Mouse (Mus musculus): ENCODE results near the gene Pilrb2. TPM values are rescaled to one million over a fixed set of nuclear protein-coding genes. Genes with fewer than 3 reads are reported as not detected.

Pilrb2 gene
- polyA plus RNA-seq, 1 experiment, result 47.8 TPM

GRCm38 (mm10) chr5:137830238-137830637 is 41.4 kb downstream of the Pilrb2 start:
- Histone ChIP-seq H3K27ac (ENCODE audit: insufficient read depth, low read length) (no peak overlapping the region), H3K27me3 (ENCODE audit: control insufficient read depth, insufficient read depth, low read length) (no peaks in the 10 kb centered on the region), H3K4me1 (ENCODE audit: control insufficient read depth, insufficient read depth, insufficient read length) (no peaks in the 10 kb centered on the region), H3K4me3 (ENCODE audit: extremely low read depth, insufficient read depth, insufficient read length) (no peak overlapping the region), H3K36me3 (ENCODE audit: control insufficient read depth, insufficient read depth, low read length) (no peaks in the 10 kb centered on the region)
- DNase-seq (ENCODE audit: low read depth in 1 of 2, low spot score in 2 of 2), result no peak
- WGBS, result 47% methylated on average over 7 of the region's 7 CpGs
- TF ChIP-seq CTCF (IDR thresholded peaks at IDR 0.05; ENCODE audit: extremely low read depth, insufficient read depth, insufficient read length, insufficient replicate concordance) (no peak), POLR2A (IDR thresholded peaks at IDR 0.05; ENCODE audit: low read depth, low read length) (no peak)

DNA sequence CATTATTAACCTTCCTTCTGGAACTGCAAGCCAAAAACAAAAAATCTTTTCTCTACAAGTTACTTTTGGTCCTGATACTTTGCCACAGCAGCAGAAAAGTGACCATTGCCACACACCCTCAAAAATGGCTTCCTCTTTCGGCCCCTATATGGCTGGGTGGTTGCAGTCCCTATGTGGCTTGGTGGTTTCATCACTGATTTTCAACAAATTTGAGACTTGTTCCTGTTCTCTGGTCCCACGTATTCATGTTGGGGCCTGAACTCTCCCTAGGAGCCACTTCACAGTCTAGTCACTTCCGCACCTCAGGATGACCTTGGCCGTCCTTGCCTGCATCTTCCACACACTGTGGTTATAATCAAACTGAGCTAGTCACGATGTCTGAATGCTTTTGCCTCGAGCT is 42.9 kb downstream of the Pilrb2 start:
- Histone ChIP-seq H3K27me3 (ENCODE audit: control insufficient read depth, insufficient read depth, low read length) (no peaks in the 10 kb centered on the region), H3K4me3 (ENCODE audit: extremely low read depth, insufficient read depth, insufficient read length) (no peak overlapping the region), H3K4me1 (ENCODE audit: control insufficient read depth, insufficient read depth, insufficient read length) (peaks cover 1% of the 10 kb centered on the region; the same call in 1 of the 2 replicates), H3K27ac (ENCODE audit: insufficient read depth, low read length) (no peak overlapping the region), H3K36me3 (ENCODE audit: control insufficient read depth, insufficient read depth, low read length) (no peaks in the 10 kb centered on the region)
- no peak for DNase-seq (ENCODE audit: low read depth in 1 of 2, low spot score in 2 of 2)
- WGBS, result 73% methylated on average over 6 of the region's 6 CpGs
- TF ChIP-seq CTCF (IDR thresholded peaks at IDR 0.05; ENCODE audit: extremely low read depth, insufficient read depth, insufficient read length, insufficient replicate concordance), result no peak
- no peak for TF ChIP-seq POLR2A (IDR thresholded peaks at IDR 0.05; ENCODE audit: low read depth, low read length)

DNA sequence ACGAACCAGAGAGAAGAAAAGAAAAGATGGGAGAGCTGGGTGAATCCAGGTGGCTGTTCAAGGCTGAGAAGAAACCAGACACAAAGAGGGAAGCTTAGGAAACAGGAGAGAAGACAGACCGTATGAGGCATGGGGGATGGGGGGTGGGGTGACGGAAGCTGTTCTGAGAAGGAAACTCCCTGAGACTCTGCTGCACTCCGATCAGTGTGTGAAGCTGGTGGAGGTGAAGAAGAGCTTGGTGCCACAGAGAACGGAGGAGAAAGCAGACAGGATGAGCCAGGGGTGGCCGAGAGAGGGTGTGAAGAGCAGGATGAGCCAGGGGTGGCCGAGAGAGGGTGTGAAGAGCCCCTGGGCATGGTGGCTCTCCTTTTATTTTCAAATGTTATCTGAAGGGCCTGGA is 45.2 kb downstream of the Pilrb2 start:
- DNase-seq (ENCODE audit: low read depth in 1 of 2, low spot score in 2 of 2), result no peak
- 62% methylated on average over 7 of the region's 7 CpGs for WGBS
- H3K4me1 ChIP-seq (ENCODE audit: control insufficient read depth, insufficient read depth, insufficient read length), result peaks cover 7% of the 10 kb centered on the region; the same call in 1 of the 2 replicates
- no peak for TF ChIP-seq POLR2A (IDR thresholded peaks at IDR 0.05; ENCODE audit: low read depth, low read length)
- no peak overlapping the region for H3K4me3 ChIP-seq (ENCODE audit: extremely low read depth, insufficient read depth, insufficient read length)
- no peaks in the 10 kb centered on the region for H3K27me3 ChIP-seq (ENCODE audit: control insufficient read depth, insufficient read depth, low read length)
- H3K36me3 ChIP-seq (ENCODE audit: control insufficient read depth, insufficient read depth, low read length), result no peaks in the 10 kb centered on the region
- H3K27ac ChIP-seq (ENCODE audit: insufficient read depth, low read length), result no peak overlapping the region

DNA sequence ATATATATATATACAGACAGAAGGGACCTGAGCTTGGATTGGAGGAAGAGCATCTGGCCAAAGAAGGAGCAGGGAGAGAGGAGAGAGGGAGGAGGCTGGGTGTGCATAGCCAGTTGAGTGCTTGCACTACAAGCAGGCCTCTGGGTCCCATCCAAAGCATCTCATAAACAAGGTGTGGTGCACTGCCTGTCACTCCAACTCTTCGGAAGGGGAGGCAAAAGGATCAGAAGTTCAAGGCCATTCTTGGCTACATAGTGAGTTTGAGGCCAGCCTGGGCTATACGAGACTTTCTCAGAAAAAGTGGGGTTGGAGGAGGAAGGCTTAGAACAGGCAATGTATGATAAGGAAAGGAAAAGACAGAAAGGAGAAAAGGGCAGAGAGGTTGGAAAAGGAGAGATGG is 45.6 kb downstream of the Pilrb2 start:
- Histone ChIP-seq H3K36me3 (ENCODE audit: control insufficient read depth, insufficient read depth, low read length) (no peaks in the 10 kb centered on the region), H3K4me1 (ENCODE audit: control insufficient read depth, insufficient read depth, insufficient read length) (peaks cover 7% of the 10 kb centered on the region; the same call in 1 of the 2 replicates), H3K4me3 (ENCODE audit: extremely low read depth, insufficient read depth, insufficient read length) (no peak overlapping the region), H3K27ac (ENCODE audit: insufficient read depth, low read length) (no peak overlapping the region), H3K27me3 (ENCODE audit: control insufficient read depth, insufficient read depth, low read length) (no peaks in the 10 kb centered on the region)
- TF ChIP-seq POLR2A (IDR thresholded peaks at IDR 0.05; ENCODE audit: low read depth, low read length), result no peak
- no peak for TF ChIP-seq CTCF (IDR thresholded peaks at IDR 0.05; ENCODE audit: extremely low read depth, insufficient read depth, insufficient read length, insufficient replicate concordance)
- no peak for DNase-seq (ENCODE audit: low read depth in 1 of 2, low spot score in 2 of 2)
- WGBS, result 84% methylated on average over 2 of the region's 2 CpGs

GRCm38 (mm10) chr5:137825030-137825429 is 46.6 kb downstream of the Pilrb2 start:
- 38% methylated on average over 3 of the region's 3 CpGs for WGBS
- peak in 1 of 2 experiments; percentile 23 for DNase-seq (ENCODE audit: low read depth in 1 of 2, low spot score in 2 of 2)

DNA sequence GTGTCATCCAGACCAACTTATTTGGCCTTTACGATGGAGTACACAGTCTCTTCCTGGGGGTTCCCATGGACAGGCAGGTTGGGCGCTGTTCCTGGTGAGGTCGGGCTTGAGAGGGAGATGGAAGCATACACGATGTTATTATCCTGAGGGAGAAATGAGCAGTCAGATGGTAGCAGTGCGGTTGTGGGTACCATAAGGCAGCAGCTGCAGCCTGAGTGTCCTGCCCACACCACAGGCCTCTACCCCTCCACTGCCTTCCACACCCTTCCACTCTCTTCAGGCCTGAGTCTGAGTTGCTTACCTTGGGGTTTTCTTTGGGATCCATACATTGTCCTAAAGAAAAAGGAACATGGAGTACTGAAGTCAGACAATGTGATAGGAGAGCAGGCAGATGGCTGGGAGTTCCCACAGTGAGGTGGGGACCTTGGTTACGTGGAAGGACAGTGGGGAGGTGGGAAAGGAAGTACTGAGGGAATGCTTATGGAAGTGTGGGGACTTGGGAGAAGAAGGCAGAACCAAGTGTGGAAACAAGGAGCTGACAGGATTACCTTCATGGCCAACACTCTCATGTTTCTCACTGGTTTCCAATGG is 48.1 kb downstream of the Pilrb2 start:
- H3K27me3 ChIP-seq (ENCODE audit: control insufficient read depth, insufficient read depth, low read length), result no peaks in the 10 kb centered on the region
- H3K4me1 ChIP-seq (ENCODE audit: control insufficient read depth, insufficient read depth, insufficient read length), result peaks cover 7% of the 10 kb centered on the region; the same call in 1 of the 2 replicates
- WGBS, result 61% methylated on average over 6 of the region's 6 CpGs
- peak overlapping the region; percentile 10; the same call in 1 of the 2 replicates for H3K27ac ChIP-seq (ENCODE audit: insufficient read depth, low read length)
- TF ChIP-seq POLR2A (IDR thresholded peaks at IDR 0.05; ENCODE audit: low read depth, low read length), result no peak
- TF ChIP-seq CTCF (IDR thresholded peaks at IDR 0.05; ENCODE audit: extremely low read depth, insufficient read depth, insufficient read length, insufficient replicate concordance), result no peak
- H3K36me3 ChIP-seq (ENCODE audit: control insufficient read depth, insufficient read depth, low read length), result no peaks in the 10 kb centered on the region
- DNase-seq (ENCODE audit: low read depth in 1 of 2, low spot score in 2 of 2), result no peak
- H3K4me3 ChIP-seq (ENCODE audit: extremely low read depth, insufficient read depth, insufficient read length), result no peak overlapping the region

More at GRCm38 (mm10) chr5:137825030-137825429, 46.6 kb downstream of the Pilrb2 start:
- no peaks in the 10 kb centered on the region for H3K27me3 ChIP-seq (ENCODE audit: control insufficient read depth, insufficient read depth, low read length)
- H3K4me1 ChIP-seq (ENCODE audit: control insufficient read depth, insufficient read depth, insufficient read length), result peaks cover 7% of the 10 kb centered on the region; the same call in 1 of the 2 replicates
- TF ChIP-seq CTCF (IDR thresholded peaks at IDR 0.05; ENCODE audit: extremely low read depth, insufficient read depth, insufficient read length, insufficient replicate concordance) (no peak), POLR2A (IDR thresholded peaks at IDR 0.05; ENCODE audit: low read depth, low read length) (no peak)
- no peaks in the 10 kb centered on the region for H3K36me3 ChIP-seq (ENCODE audit: control insufficient read depth, insufficient read depth, low read length)
- no peak overlapping the region for H3K4me3 ChIP-seq (ENCODE audit: extremely low read depth, insufficient read depth, insufficient read length)
- H3K27ac ChIP-seq (ENCODE audit: insufficient read depth, low read length), result no peak overlapping the region

DNA sequence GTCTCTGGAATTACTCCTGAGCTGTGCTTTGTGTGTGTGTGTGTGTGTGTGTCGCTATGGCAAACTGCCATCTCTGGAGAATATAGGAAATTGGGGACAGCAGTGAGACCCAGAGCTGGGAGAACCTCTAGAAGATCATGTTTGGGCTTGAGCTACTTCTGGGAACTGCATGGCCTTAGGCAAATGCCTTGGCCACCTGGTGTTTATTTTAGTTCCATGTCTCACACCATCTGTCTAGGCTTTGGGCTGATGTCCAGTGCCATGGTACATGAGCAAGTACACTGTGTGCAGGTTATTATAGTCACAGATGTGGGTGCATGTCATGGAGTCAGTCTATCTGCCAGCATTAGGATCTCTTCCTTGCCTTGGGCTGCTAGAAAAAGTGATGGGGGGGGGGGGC is 49.0 kb downstream of the Pilrb2 start:
- DNase-seq (ENCODE audit: low read depth in 1 of 2, low spot score in 2 of 2), result no peak

More for the DNA sequence above, 49.0 kb downstream of the Pilrb2 start:
- Histone ChIP-seq H3K36me3 (ENCODE audit: control insufficient read depth, insufficient read depth, low read length) (no peaks in the 10 kb centered on the region), H3K27ac (ENCODE audit: insufficient read depth, low read length) (no peak overlapping the region), H3K27me3 (ENCODE audit: control insufficient read depth, insufficient read depth, low read length) (no peaks in the 10 kb centered on the region), H3K4me3 (ENCODE audit: extremely low read depth, insufficient read depth, insufficient read length) (no peak overlapping the region), H3K4me1 (ENCODE audit: control insufficient read depth, insufficient read depth, insufficient read length) (peaks cover 7% of the 10 kb centered on the region; the same call in 1 of the 2 replicates)
- TF ChIP-seq POLR2A (IDR thresholded peaks at IDR 0.05; ENCODE audit: low read depth, low read length), result no peak
- TF ChIP-seq CTCF (IDR thresholded peaks at IDR 0.05; ENCODE audit: extremely low read depth, insufficient read depth, insufficient read length, insufficient replicate concordance), result no peak
- WGBS, result 93% methylated on average over 1 of the region's 1 CpGs

Measured in spleen, adult 2 months (tissue).